In the genomic region with DNA sequence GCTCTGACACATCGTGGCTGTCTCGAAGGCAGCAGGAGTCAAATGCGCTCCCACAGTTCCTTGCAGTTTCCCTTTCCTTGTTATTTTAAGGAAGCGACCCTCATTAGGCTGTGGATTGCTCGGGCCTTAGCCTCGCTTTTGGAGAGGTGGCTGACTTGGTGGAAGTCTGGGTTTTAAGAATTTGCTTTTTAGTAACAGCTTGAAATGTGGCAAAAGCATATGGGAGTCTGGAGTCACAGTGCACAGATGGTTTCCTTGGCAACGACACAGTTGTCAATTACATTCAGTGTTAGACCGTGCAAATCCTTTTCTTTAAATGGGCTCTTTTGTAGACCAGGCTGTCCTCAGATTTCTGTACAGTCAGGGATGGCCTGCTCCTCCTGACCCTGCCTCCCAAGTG, we compare ENCODE assay signal across 8 mouse cellular contexts. TPM values are rescaled to one million over a fixed set of nuclear protein-coding genes. Genes with fewer than 3 reads are reported as not detected.
A peak's percentile ranks its signal among the peaks of the same experiment; 100 is the strongest.
DNase-seq lines count a peak whose midpoint lies in the region; ATAC-seq and TF ChIP-seq lines count a peak whose summit lies in the region.

No protein-coding gene starts in this region.

- no peak for ATAC-seq in intestine, postnatal 0 days
- no peak for ATAC-seq in neural tube, embryonic 12.5 days (ENCODE audit: low FRiP score, low read depth)

- peak overlapping the region; percentile 89 for H3K4me3 ChIP-seq in cerebellum, adult 2 months (replicated peaks; ENCODE audit: insufficient read depth, low read depth, low read length)
- H3K4me3 ChIP-seq in spleen, adult 2 months (ENCODE audit: extremely low read depth, insufficient read depth, insufficient read length): peak overlapping the region; percentile 73
- H3K4me3 ChIP-seq in intestine, postnatal 0 days (ENCODE audit: low read depth, low read length): peak overlapping the region; percentile 87
- H3K4me3 ChIP-seq in neural tube, embryonic 12.5 days: peak overlapping the region; percentile 96

- 5% methylated on average over 8 of the region's 8 CpGs for WGBS in cerebellum, adult 2 months
- 13% methylated on average over 8 of the region's 8 CpGs for WGBS in spleen, adult 2 months
- WGBS in intestine, postnatal 0 days: 12% methylated on average over 8 of the region's 8 CpGs
- WGBS in neural tube, embryonic 12.5 days: 14% methylated on average over 8 of the region's 8 CpGs

- H3K4me1 ChIP-seq in cerebellum, adult 2 months (ENCODE audit: control insufficient read depth, insufficient read depth, low read length): peaks cover 9% of the 10 kb centered on the region
- H3K4me1 ChIP-seq in spleen, adult 2 months (ENCODE audit: control insufficient read depth, insufficient read depth, insufficient read length): peaks cover 9% of the 10 kb centered on the region
- H3K4me1 ChIP-seq in intestine, postnatal 0 days (replicated peaks; ENCODE audit: control insufficient read depth, insufficient read depth, low read length): no peaks in the 10 kb centered on the region; the same call in 1 of the 2 replicates
- H3K4me1 ChIP-seq in neural tube, embryonic 12.5 days: peaks cover 16% of the 10 kb centered on the region

- no peak for TF ChIP-seq POLR2A in cerebellum, adult 2 months (IDR thresholded peaks at IDR 0.05; ENCODE audit: borderline replicate concordance, insufficient read depth, low read length)
- TF ChIP-seq POLR2A in spleen, adult 2 months (IDR thresholded peaks at IDR 0.05; ENCODE audit: low read depth, low read length): no peak

- peaks cover 24% of the 10 kb centered on the region for H3K36me3 ChIP-seq in spleen, adult 2 months (ENCODE audit: control insufficient read depth, insufficient read depth, low read length)
- peaks cover 27% of the 10 kb centered on the region for H3K36me3 ChIP-seq in intestine, postnatal 0 days (ENCODE audit: control insufficient read depth, insufficient read depth)
- peaks cover 35% of the 10 kb centered on the region for H3K36me3 ChIP-seq in neural tube, embryonic 12.5 days

- H3K27ac ChIP-seq in cerebellum, adult 2 months (ENCODE audit: insufficient read depth, low read length): no peak overlapping the region
- H3K27ac ChIP-seq in spleen, adult 2 months (ENCODE audit: insufficient read depth, low read length): peak overlapping the region; percentile 74; the same call in 1 of the 2 replicates
- H3K27ac ChIP-seq in intestine, postnatal 0 days (ENCODE audit: low read depth, low read length): peak overlapping the region; percentile 95; the same call in 1 of the 2 replicates
- H3K27ac ChIP-seq in neural tube, embryonic 12.5 days: no peak overlapping the region

- no peaks in the 10 kb centered on the region for H3K27me3 ChIP-seq in cerebellum, adult 2 months (ENCODE audit: control insufficient read depth, insufficient read depth, low read length)
- H3K27me3 ChIP-seq in spleen, adult 2 months (ENCODE audit: control insufficient read depth, insufficient read depth, low read length): no peaks in the 10 kb centered on the region
- no peaks in the 10 kb centered on the region for H3K27me3 ChIP-seq in intestine, postnatal 0 days (replicated peaks; ENCODE audit: control insufficient read depth, insufficient read depth, low read length)
- H3K27me3 ChIP-seq in neural tube, embryonic 12.5 days (replicated peaks): 0 out of 2 replicates have a peak, but pooled peaks cover 2% of the 10 kb centered on the region

- H3K9ac ChIP-seq in intestine, postnatal 0 days (ENCODE audit: low read depth, low read length): peak overlapping the region; percentile 95
- peak overlapping the region; percentile 97 for H3K9ac ChIP-seq in neural tube, embryonic 12.5 days

- TF ChIP-seq CTCF in cerebellum, adult 2 months (IDR thresholded peaks at IDR 0.05; ENCODE audit: borderline replicate concordance, insufficient read depth, low read depth, low read length): no peak
- no peak for TF ChIP-seq CTCF in spleen, adult 2 months (IDR thresholded peaks at IDR 0.05; ENCODE audit: extremely low read depth, insufficient read depth, insufficient read length, insufficient replicate concordance)
- no peak for TF ChIP-seq CTCF in intestine, postnatal 0 days (IDR thresholded peaks at IDR 0.05; ENCODE audit: low read depth)

- peak overlapping the region; percentile 86 for H3K4me2 ChIP-seq in intestine, postnatal 0 days (replicated peaks; ENCODE audit: low read depth)
- H3K4me2 ChIP-seq in neural tube, embryonic 12.5 days (replicated peaks): peak overlapping the region; percentile 77

- DNase-seq in cerebellum, adult 2 months: no peak
- no peak for DNase-seq in cerebellum, postnatal 25 days
- DNase-seq in spleen, adult 2 months (ENCODE audit: low read depth in 1 of 2, low spot score in 2 of 2): no peak
- no peak for DNase-seq in spleen, adult 18-20 months
- DNase-seq in T-cell, adult 2 months (ENCODE audit: low spot score): no peak
- DNase-seq in right cerebral cortex, adult 18-20 months: no peak

- H3K9me3 ChIP-seq in intestine, postnatal 0 days (ENCODE audit: control insufficient read depth): no peaks in the 10 kb centered on the region
- no peaks in the 10 kb centered on the region for H3K9me3 ChIP-seq in neural tube, embryonic 12.5 days

RNA-seq across cellular contexts. Expression of a gene that starts 1.0 kb away (rescaled TPM):
- 69.1 and 74.7 TPM in 2 replicates for polyA plus RNA-seq in cerebellum, adult 2 months (2012; rRNA removed)
- 48.3 and 51.5 TPM in 2 replicates for polyA plus RNA-seq in spleen, adult 2 months (2012; rRNA removed)
- polyA plus RNA-seq in intestine, postnatal 0 days (2015; fragmentation: Nextera tagmentation; extraction: Ambion mirVana): 62.8 and 63.5 TPM in 2 replicates
- polyA plus RNA-seq in neural tube, embryonic 12.5 days (2016; fragmentation: Nextera tagmentation; extraction: Ambion mirVana): 120 and 123 TPM in 2 replicates

RNA-seq across cellular contexts. Expression of a gene that starts 19.4 kb away (rescaled TPM):
- 9.0 and 10.1 TPM in 2 replicates for polyA plus RNA-seq in cerebellum, adult 2 months (2012; rRNA removed)
- polyA plus RNA-seq in spleen, adult 2 months (2012; rRNA removed): 663 and 724 TPM in 2 replicates
- polyA plus RNA-seq in intestine, postnatal 0 days (2015; fragmentation: Nextera tagmentation; extraction: Ambion mirVana): 39.0 and 39.8 TPM in 2 replicates
- polyA plus RNA-seq in neural tube, embryonic 12.5 days (2016; fragmentation: Nextera tagmentation; extraction: Ambion mirVana): 48.2 and 52.0 TPM in 2 replicates

RNA-seq across cellular contexts. Expression of a gene that starts 23.4 kb away (rescaled TPM):
- 0.21 and 0.27 TPM in 2 replicates for polyA plus RNA-seq in cerebellum, adult 2 months (2012; rRNA removed)
- 0.86 and 0.98 TPM in 2 replicates for polyA plus RNA-seq in spleen, adult 2 months (2012; rRNA removed)
- polyA plus RNA-seq in intestine, postnatal 0 days (2015; fragmentation: Nextera tagmentation; extraction: Ambion mirVana): 0.04 TPM in 1 of 2 replicates, not detected in the other
- 0.22 and 0.27 TPM in 2 replicates for polyA plus RNA-seq in neural tube, embryonic 12.5 days (2016; fragmentation: Nextera tagmentation; extraction: Ambion mirVana)

Comparison
In these comparisons a context has a peak if more than half of its experiments do, and no peak if none do; other contexts are left out.
1. H3K27ac ChIP-seq: peak in spleen, adult 2 months (single experiment) and intestine, postnatal 0 days (single experiment); none in cerebellum, adult 2 months (single experiment) and neural tube, embryonic 12.5 days (single experiment).
2. RNA of a gene that starts 19.4 kb away (polyA plus RNA-seq): 663 to 724 TPM in spleen, adult 2 months; 48.2 to 52.0 TPM in neural tube, embryonic 12.5 days, 39.0 to 39.8 TPM in intestine, postnatal 0 days and 9.0 to 10.1 TPM in cerebellum, adult 2 months; every median in the first group is over 10 times any median in the second.
3. Peak in every context shown above with its lines, with median percentiles within 50 percentile points of each other: H3K4me3 ChIP-seq.